Mouse (Mus musculus) myocyte (in vitro differentiated cells): Measurements from ENCODE around the gene Gsdme. TPM values are rescaled to one million over a fixed set of nuclear protein-coding genes. Genes with fewer than 3 reads are reported as not detected.

Source experiments
- H3K27me3 ChIP-seq: one replicate; pipeline ENCODE4 v1.6.1; 2011; ENCODE audit not compliant: control insufficient read depth, insufficient read depth, insufficient read length
- H3K36me3 ChIP-seq: one replicate; pipeline ENCODE4 v1.6.1; 2011; ENCODE audit not compliant: control insufficient read depth, insufficient read depth
- H3K4me2 ChIP-seq: one replicate; pipeline ENCODE4 v1.6.1; 2011; ENCODE audit warnings: low read depth, control low read depth
- H3K4me3 ChIP-seq: one replicate; pipeline ENCODE4 v1.5.1; 2011; ENCODE audit warnings: mild to moderate bottlenecking, control low read depth, moderate library complexity
- H3K79me2 ChIP-seq: one replicate; pipeline ENCODE4 v1.6.1; 2011; ENCODE audit not compliant: control insufficient read depth, insufficient read depth
- H3ac ChIP-seq: one replicate; pipeline ENCODE4 v1.6.1; 2011; ENCODE audit not compliant: control insufficient read depth, insufficient read length
- CEBPB ChIP-seq: IDR thresholded peaks from 2 replicates; pipeline ENCODE4 v1.6.1; 2011; ENCODE audit warnings: mild to moderate bottlenecking, moderate library complexity; ENCODE audit not compliant: poor library complexity, insufficient read depth, severe bottlenecking
- E2F4 ChIP-seq: IDR thresholded peaks from one replicate; pipeline ENCODE4 v1.6.1; 2011; ENCODE audit warnings: mild to moderate bottlenecking, control low read depth, moderate library complexity; ENCODE audit not compliant: insufficient read depth
- MAX ChIP-seq: IDR thresholded peaks from one replicate; pipeline ENCODE4 v1.6.1; 2011; ENCODE audit warnings: low read depth, mild to moderate bottlenecking, control low read depth
- MYOD1 ChIP-seq, 3 experiments: IDR thresholded peaks; one replicate each; pipeline ENCODE4 v1.6.1; 2011; ENCODE audit warnings: control low read depth in 2 of 3, low read depth in 2 of 3, mild to moderate bottlenecking in 2 of 3, moderate library complexity in 1 of 3; ENCODE audit not compliant: insufficient read length in 2 of 3, control insufficient read depth in 1 of 3
- MYOG ChIP-seq, 3 experiments: IDR thresholded peaks; one replicate each; pipeline ENCODE4 v1.6.1; 2011; ENCODE audit warnings: control low read depth in 2 of 3, low read depth in 2 of 3, mild to moderate bottlenecking in 2 of 3; ENCODE audit not compliant: insufficient read length in 2 of 3, control insufficient read depth in 1 of 3, insufficient read depth in 1 of 3
- POLR2A ChIP-seq: IDR thresholded peaks from one replicate; pipeline ENCODE4 v1.6.1; 2011; ENCODE audit warnings: low read depth, mild to moderate bottlenecking, control low read depth, moderate library complexity; ENCODE audit not compliant: insufficient read length
- POLR2AphosphoS2 ChIP-seq: IDR thresholded peaks from one replicate; pipeline ENCODE4 v1.6.1; 2011; ENCODE audit warnings: low read depth, control low read depth; ENCODE audit not compliant: insufficient read length
- REST ChIP-seq: IDR thresholded peaks from one replicate; pipeline ENCODE4 v1.6.1; 2011; ENCODE audit warnings: mild to moderate bottlenecking, control low read depth, moderate library complexity; ENCODE audit not compliant: insufficient read depth, insufficient read length
- SRF ChIP-seq: IDR thresholded peaks from one replicate; pipeline ENCODE4 v1.6.1; 2011; ENCODE audit warnings: low read depth; ENCODE audit not compliant: control insufficient read depth, insufficient read length
- TCF12 ChIP-seq: IDR thresholded peaks from one replicate; pipeline ENCODE4 v1.6.1; 2011; ENCODE audit warnings: mild to moderate bottlenecking, control low read depth; ENCODE audit not compliant: poor library complexity, insufficient read depth, severe bottlenecking
- TCF3 ChIP-seq: IDR thresholded peaks from one replicate; pipeline ENCODE4 v1.6.1; 2011; ENCODE audit warnings: low read depth, control low read depth; ENCODE audit not compliant: insufficient read length
- USF1 ChIP-seq: IDR thresholded peaks from one replicate; pipeline ENCODE4 v1.6.1; 2011; ENCODE audit warnings: low read depth, mild to moderate bottlenecking, control low read depth, moderate library complexity
- polyA plus RNA-seq: library from polyadenylated mRNA; unstranded; fragments of >200 nt; fragmentation: generic; extraction: Trizol; gene quantifications from one replicate; pipeline ENCODE4 v1.2.1, GENCODE M21; 2012; ENCODE audit warnings: missing spikeins

The Gsdme gene
- polyA plus RNA-seq, 1 experiment, result 4.7 TPM

DNA sequence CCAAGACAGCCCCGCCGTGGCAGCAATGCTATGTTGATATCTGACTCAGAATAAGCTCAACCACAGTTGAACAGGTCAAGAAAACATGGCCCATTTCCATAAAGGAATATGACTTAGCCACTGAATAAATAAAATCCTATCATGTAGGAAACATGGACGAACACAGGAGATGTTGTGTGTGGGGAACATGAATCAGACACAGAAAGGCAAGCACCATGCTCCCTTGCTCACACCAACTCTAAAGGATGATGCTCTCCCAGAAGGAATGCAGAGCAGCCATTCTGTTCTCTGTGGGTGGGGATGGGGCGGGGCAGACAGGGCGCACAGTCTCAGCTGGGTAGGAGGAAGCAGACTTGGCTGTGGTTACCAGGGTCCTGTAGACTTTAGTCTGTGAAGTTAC lies 38.4 kb downstream of the Gsdme start:
- no peaks in the 10 kb centered on the region for H3K79me2 ChIP-seq
- no peaks in the 10 kb centered on the region for H3K36me3 ChIP-seq
- H3K4me2 ChIP-seq, result no peak overlapping the region
- no peak overlapping the region for H3K4me3 ChIP-seq
- TF ChIP-seq MYOD1 (IDR thresholded peaks at IDR 0.05; ENCODE audit: control insufficient read depth in 1 of 3, insufficient read length in 2 of 3, low read depth in 2 of 3), result no peak
- TF ChIP-seq POLR2AphosphoS2, result no peak
- TF ChIP-seq MAX, result no peak
- TF ChIP-seq REST, result no peak
- no peak for TF ChIP-seq CEBPB
- no peak for TF ChIP-seq POLR2A
- no peak for TF ChIP-seq TCF3
- no peak for TF ChIP-seq USF1
- no peak for TF ChIP-seq E2F4
- TF ChIP-seq MYOG (IDR thresholded peaks at IDR 0.05; ENCODE audit: control insufficient read depth in 1 of 3, insufficient read depth in 1 of 3, insufficient read length in 2 of 3, low read depth in 2 of 3), result no peak
- TF ChIP-seq SRF, result no peak
- TF ChIP-seq TCF12, result no peak
- H3K27me3 ChIP-seq, result no peaks in the 10 kb centered on the region
- H3ac ChIP-seq, result no peak overlapping the region

DNA sequence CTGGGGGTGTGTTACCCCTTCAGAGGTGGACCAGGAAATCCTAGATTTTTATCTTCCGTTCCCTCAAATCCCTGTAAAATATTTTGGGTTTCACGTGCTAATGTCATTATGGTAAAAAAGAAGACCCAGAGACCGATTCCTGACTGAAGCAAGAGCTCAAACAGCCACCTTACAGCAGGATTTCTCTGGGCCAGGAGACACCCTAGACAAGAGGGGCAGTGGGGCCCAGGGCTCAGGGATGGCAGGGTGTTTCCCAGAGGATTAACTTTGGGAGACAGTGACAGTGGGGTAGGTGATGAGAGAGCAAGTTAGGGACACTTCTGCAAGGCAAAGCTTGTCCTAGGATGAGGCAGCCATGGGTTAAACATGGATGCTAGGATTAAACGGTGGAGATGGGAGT lies 40.1 kb downstream of the Gsdme start:
- Histone ChIP-seq H3K36me3 (no peaks in the 10 kb centered on the region), H3K27me3 (no peaks in the 10 kb centered on the region), H3K4me3 (no peak overlapping the region), H3ac (no peak overlapping the region), H3K4me2 (no peak overlapping the region), H3K79me2 (no peaks in the 10 kb centered on the region)
- TF ChIP-seq E2F4, result no peak

DNA sequence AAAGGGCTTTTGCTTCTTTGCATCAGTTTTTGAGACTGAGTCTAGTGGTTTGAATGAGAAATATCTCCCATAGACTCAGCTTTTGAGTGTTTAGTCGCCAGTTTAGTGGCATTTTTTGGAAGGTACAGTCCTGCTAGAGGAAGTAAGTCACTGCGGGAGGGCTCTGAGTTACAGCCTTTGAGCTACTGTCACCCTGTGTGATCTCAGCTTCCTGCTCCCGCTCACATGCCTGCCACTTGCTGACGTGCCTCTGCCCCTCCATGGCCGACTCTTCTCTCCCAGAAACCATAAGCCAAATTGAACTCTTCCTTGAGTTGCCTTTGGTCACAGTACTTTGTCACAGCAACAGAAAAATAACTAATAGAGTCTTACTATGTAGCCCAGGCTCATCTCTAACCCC lies 40.7 kb downstream of the Gsdme start:
- no peak overlapping the region for H3K4me2 ChIP-seq
- TF ChIP-seq USF1 (no peak), CEBPB (no peak), POLR2AphosphoS2 (no peak), SRF (no peak), TCF12 (no peak), E2F4 (no peak)

DNA sequence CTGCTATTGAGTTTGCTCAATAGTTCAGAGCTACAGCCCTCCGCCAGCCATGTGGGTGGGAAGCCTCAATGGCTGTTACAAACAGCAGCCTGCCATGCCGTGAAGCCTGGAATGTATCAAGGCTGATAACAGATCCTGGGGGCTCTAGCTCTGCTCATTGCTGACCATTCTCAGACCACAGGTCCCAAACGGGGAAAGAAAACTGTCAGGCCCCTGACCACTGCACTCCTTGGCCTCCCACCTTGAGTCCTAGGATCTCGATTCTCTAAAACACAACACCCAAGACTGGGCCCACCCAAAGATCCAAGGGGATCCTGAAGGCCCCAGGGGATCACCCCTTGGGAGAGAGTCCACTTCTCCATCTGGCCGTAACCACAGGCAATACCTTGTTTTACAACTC lies 41.3 kb downstream of the Gsdme start:
- Histone ChIP-seq H3K4me2 (no peak overlapping the region), H3K36me3 (no peaks in the 10 kb centered on the region), H3K79me2 (no peaks in the 10 kb centered on the region), H3K27me3 (no peaks in the 10 kb centered on the region), H3K4me3 (no peak overlapping the region), H3ac (no peak overlapping the region)
- no peak for TF ChIP-seq SRF
- no peak for TF ChIP-seq E2F4
- no peak for TF ChIP-seq POLR2AphosphoS2
- TF ChIP-seq POLR2A, result no peak
- TF ChIP-seq USF1, result no peak
- no peak for TF ChIP-seq TCF3

More for the DNA sequence above, 40.7 kb downstream of the Gsdme start:
- H3K4me3 ChIP-seq, result no peak overlapping the region
- no peaks in the 10 kb centered on the region for H3K79me2 ChIP-seq
- H3K27me3 ChIP-seq, result no peaks in the 10 kb centered on the region
- no peaks in the 10 kb centered on the region for H3K36me3 ChIP-seq
- no peak overlapping the region for H3ac ChIP-seq

DNA sequence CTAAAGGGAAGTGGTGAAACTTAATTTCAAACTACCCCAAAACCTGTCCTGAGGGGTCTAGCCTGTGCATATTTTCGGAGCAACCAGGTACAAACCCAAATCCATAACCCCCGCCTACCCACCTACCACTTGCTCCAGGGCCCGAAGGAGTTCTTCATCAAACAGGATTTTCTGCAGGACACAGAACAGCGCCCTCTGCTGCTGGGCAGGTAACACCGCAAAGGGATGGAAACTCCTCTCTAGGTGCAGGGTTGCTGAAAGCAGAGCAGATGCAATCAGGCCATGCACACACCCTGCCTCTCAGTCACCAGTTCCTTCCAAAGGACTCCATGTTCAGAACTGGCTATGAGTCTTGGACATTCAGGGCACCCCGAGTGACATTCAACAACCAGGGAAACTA lies 42.8 kb downstream of the Gsdme start:
- H3K36me3 ChIP-seq, result no peaks in the 10 kb centered on the region
- H3K27me3 ChIP-seq, result no peaks in the 10 kb centered on the region
- H3ac ChIP-seq, result no peak overlapping the region
- no peaks in the 10 kb centered on the region for H3K79me2 ChIP-seq
- H3K4me3 ChIP-seq, result no peak overlapping the region
- TF ChIP-seq TCF3, result no peak
- TF ChIP-seq POLR2A, result no peak
- TF ChIP-seq CEBPB, result no peak
- TF ChIP-seq SRF, result no peak
- TF ChIP-seq MYOG (IDR thresholded peaks at IDR 0.05; ENCODE audit: control insufficient read depth in 1 of 3, insufficient read depth in 1 of 3, insufficient read length in 2 of 3, low read depth in 2 of 3), result no peak
- no peak for TF ChIP-seq REST
- no peak for TF ChIP-seq USF1
- no peak for TF ChIP-seq MAX
- no peak for TF ChIP-seq E2F4
- TF ChIP-seq MYOD1 (IDR thresholded peaks at IDR 0.05; ENCODE audit: control insufficient read depth in 1 of 3, insufficient read length in 2 of 3, low read depth in 2 of 3), result no peak
- TF ChIP-seq TCF12, result no peak
- TF ChIP-seq POLR2AphosphoS2, result no peak
- H3K4me2 ChIP-seq, result no peak overlapping the region
